ENCODE assay signal across 8 mouse cellular contexts in the genomic region with DNA sequence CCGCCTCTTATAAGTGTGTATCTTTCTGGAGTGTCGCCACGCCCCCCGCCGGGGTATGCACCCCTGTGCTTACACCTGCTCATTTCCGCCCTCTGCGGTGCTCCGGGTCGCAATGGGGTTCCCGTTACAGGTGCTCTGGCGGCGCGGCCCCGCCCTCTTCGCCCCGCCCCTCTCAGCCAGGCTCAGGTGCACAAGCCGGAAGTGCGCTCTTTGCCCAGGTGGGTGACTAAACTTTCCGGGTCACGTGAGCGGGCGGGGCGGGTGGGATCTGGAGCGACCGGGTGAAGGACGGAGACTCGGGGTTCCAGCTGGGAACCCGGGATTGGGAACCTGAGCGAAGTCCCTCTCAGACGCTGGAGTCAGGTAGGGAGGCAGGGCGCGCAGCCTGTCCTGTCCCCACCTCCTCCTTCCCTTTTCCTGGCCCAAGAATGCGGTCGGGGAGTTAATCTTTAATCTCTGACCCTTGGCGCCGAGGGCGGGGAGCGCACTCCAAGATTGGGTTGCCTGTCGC. TPM values are rescaled to one million over a fixed set of nuclear protein-coding genes. Genes with fewer than 3 reads are reported as not detected.
DNase-seq lines count a peak whose midpoint lies in the region; ATAC-seq and TF ChIP-seq lines count a peak whose summit lies in the region.

No protein-coding gene starts in this region.

- TF ChIP-seq CTCF in cerebellum, adult 2 months (IDR thresholded peaks at IDR 0.05; ENCODE audit: borderline replicate concordance, insufficient read depth, low read depth, low read length), result no peak
- TF ChIP-seq CTCF in liver, adult 2 months (IDR thresholded peaks at IDR 0.05; ENCODE audit: low read depth, low read length), result no peak
- TF ChIP-seq CTCF in left cerebral cortex, adult 2 months (IDR thresholded peaks at IDR 0.05), result no peak

- H3K27ac ChIP-seq in cerebellum, adult 2 months (ENCODE audit: insufficient read depth, low read length), result no peak overlapping the region
- H3K27ac ChIP-seq in hindbrain, embryonic 16.5 days (ENCODE audit: low read depth, low read length), result no peak overlapping the region
- H3K27ac ChIP-seq in liver, adult 2 months (replicated peaks; ENCODE audit: insufficient read depth, low read depth, low read length), result peak overlapping the region; percentile 80
- H3K27ac ChIP-seq in neural tube, embryonic 11.5 days (ENCODE audit: low read depth, low read length), result no peak overlapping the region
- H3K27ac ChIP-seq in left cerebral cortex, adult 2 months, result no peak overlapping the region

- ATAC-seq in erythroblast, adult 5-6 weeks (replicated peaks; ENCODE audit: low FRiP score, poor library complexity, severe bottlenecking), result no peak
- ATAC-seq in hindbrain, embryonic 16.5 days, result no peak
- ATAC-seq in neural tube, embryonic 11.5 days (ENCODE audit: insufficient read depth, low FRiP score, low TSS enrichment), result no peak

- peaks cover 3% of the 10 kb centered on the region; the same call in 1 of the 2 replicates for H3K36me3 ChIP-seq in erythroblast, embryonic 14.5 days (ENCODE audit: control insufficient read depth)
- H3K36me3 ChIP-seq in hindbrain, embryonic 16.5 days (ENCODE audit: control insufficient read depth, insufficient read depth, low read length), result no peaks in the 10 kb centered on the region
- no peaks in the 10 kb centered on the region; the same call in 1 of the 2 replicates for H3K36me3 ChIP-seq in liver, adult 2 months (ENCODE audit: control insufficient read depth, insufficient read depth, low read length)
- H3K36me3 ChIP-seq in neural tube, embryonic 11.5 days (ENCODE audit: control insufficient read depth, insufficient read depth, low read length), result no peaks in the 10 kb centered on the region

- peaks cover 44% of the 10 kb centered on the region for H3K4me1 ChIP-seq in erythroblast, embryonic 14.5 days (ENCODE audit: control insufficient read depth)
- H3K4me1 ChIP-seq in cerebellum, adult 2 months (ENCODE audit: control insufficient read depth, insufficient read depth, low read length), result peaks cover 9% of the 10 kb centered on the region
- peaks cover 24% of the 10 kb centered on the region for H3K4me1 ChIP-seq in hindbrain, embryonic 16.5 days (ENCODE audit: control insufficient read depth, insufficient read depth, low read depth, low read length)
- peaks cover 14% of the 10 kb centered on the region for H3K4me1 ChIP-seq in liver, adult 2 months (ENCODE audit: control insufficient read depth, insufficient read depth, low read length)
- 0 out of 2 replicates have a peak, but pooled peaks cover 3% of the 10 kb centered on the region for H3K4me1 ChIP-seq in neural tube, embryonic 11.5 days (ENCODE audit: control insufficient read depth, insufficient read depth, low read length)

- H3K4me2 ChIP-seq in hindbrain, embryonic 16.5 days (ENCODE audit: low read length), result peak overlapping the region; percentile 71
- peak overlapping the region; percentile 16; the same call in 1 of the 2 replicates for H3K4me2 ChIP-seq in neural tube, embryonic 11.5 days (ENCODE audit: low read depth)

- peak; percentile 53 to 55 for DNase-seq in cerebellum, adult 2 months
- DNase-seq in liver, adult 2 months (ENCODE audit: extremely low read depth, low read depth, low spot score), result peak; percentile 74
- DNase-seq in neural tube, embryonic 11.5 days (ENCODE audit: low spot score), result no peak
- no peak for DNase-seq in left cerebral cortex, adult 2 months (ENCODE audit: extremely low spot score in 1 of 2, low spot score in 2 of 2)
- DNase-seq in adrenal gland, adult 8-10 months, result no peak

- WGBS in cerebellum, adult 2 months, result under 1% methylated on average over 39 of the region's 39 CpGs
- under 1% methylated on average over 37 of the region's 39 CpGs for WGBS in hindbrain, embryonic 16.5 days
- WGBS in liver, adult 2 months, result under 1% methylated on average over 39 of the region's 39 CpGs
- WGBS in neural tube, embryonic 11.5 days, result 1% methylated on average over 34 of the region's 39 CpGs

- H3K9ac ChIP-seq in hindbrain, embryonic 16.5 days (ENCODE audit: low read depth, low read length), result peak overlapping the region; percentile 25; the same call in 1 of the 2 replicates
- H3K9ac ChIP-seq in liver, adult 2 months (ENCODE audit: low read depth, low read length), result peak overlapping the region; percentile 83
- no peak overlapping the region for H3K9ac ChIP-seq in neural tube, embryonic 11.5 days (ENCODE audit: low read length)

- no peak for TF ChIP-seq POLR2A in cerebellum, adult 2 months (IDR thresholded peaks at IDR 0.05; ENCODE audit: borderline replicate concordance, insufficient read depth, low read length)
- TF ChIP-seq POLR2A in liver, adult 2 months (IDR thresholded peaks at IDR 0.05; ENCODE audit: extremely low read depth, insufficient read depth, low read length), result 0 out of 2 replicates have a peak, but pooled peaks have one; percentile 19

- peak overlapping the region; percentile 48 for H3K4me3 ChIP-seq in erythroblast, embryonic 14.5 days (replicated peaks)
- peak overlapping the region; percentile 48 for H3K4me3 ChIP-seq in cerebellum, adult 2 months (replicated peaks; ENCODE audit: insufficient read depth, low read depth, low read length)
- H3K4me3 ChIP-seq in hindbrain, embryonic 16.5 days (ENCODE audit: low read length), result peak overlapping the region; percentile 43
- H3K4me3 ChIP-seq in liver, adult 2 months (ENCODE audit: insufficient read depth, low read depth, low read length), result peak overlapping the region; percentile 78
- peak overlapping the region; percentile 6; the same call in 1 of the 2 replicates for H3K4me3 ChIP-seq in neural tube, embryonic 11.5 days (ENCODE audit: low read depth, low read length)
- no peak overlapping the region for H3K4me3 ChIP-seq in left cerebral cortex, adult 2 months

- H3K27me3 ChIP-seq in erythroblast, embryonic 14.5 days (ENCODE audit: control insufficient read depth), result peaks cover 78% of the 10 kb centered on the region
- no peaks in the 10 kb centered on the region for H3K27me3 ChIP-seq in cerebellum, adult 2 months (ENCODE audit: control insufficient read depth, insufficient read depth, low read length)
- peaks cover 20% of the 10 kb centered on the region for H3K27me3 ChIP-seq in hindbrain, embryonic 16.5 days (replicated peaks; ENCODE audit: control insufficient read depth, insufficient read depth, low read length)
- H3K27me3 ChIP-seq in liver, adult 2 months (ENCODE audit: control insufficient read depth, insufficient read depth, low read length), result no peaks in the 10 kb centered on the region
- peaks cover 28% of the 10 kb centered on the region for H3K27me3 ChIP-seq in neural tube, embryonic 11.5 days (ENCODE audit: control insufficient read depth, insufficient read depth, low read length)

- H3K79me2 ChIP-seq in liver, adult 2 months (ENCODE audit: control insufficient read depth, insufficient read depth, low read length), result peaks cover 4% of the 10 kb centered on the region; the same call in 1 of the 2 replicates

- H3K9me3 ChIP-seq in erythroblast, embryonic 14.5 days (ENCODE audit: control insufficient read depth, low read length), result no peaks in the 10 kb centered on the region; the same call in 1 of the 2 replicates
- H3K9me3 ChIP-seq in hindbrain, embryonic 16.5 days (ENCODE audit: control insufficient read depth, low read length), result no peaks in the 10 kb centered on the region
- H3K9me3 ChIP-seq in neural tube, embryonic 11.5 days (ENCODE audit: control insufficient read depth, low read length), result no peaks in the 10 kb centered on the region

- intact Hi-C loops in left cerebral cortex, adult 2 months (cut with DNase I), result no loop called here

RNA-seq across cellular contexts. Expression of a gene that starts 2.4 kb away (rescaled TPM):
- 0.21 and 0.26 TPM in 2 replicates for polyA plus RNA-seq in erythroblast, embryonic 14.5 days (2012)
- 2.9 and 3.3 TPM in 2 replicates for total RNA-seq in erythroblast, adult 5-6 weeks (2015; ENCODE audit: low replicate concordance)
- total RNA-seq in erythroblast, adult 5-6 weeks (2017; ENCODE audit: low replicate concordance), result 1.2 and 4.7 TPM in 2 replicates
- polyA plus RNA-seq in cerebellum, adult 2 months (2012; rRNA removed), result 178 and 211 TPM in 2 replicates
- 43.2 and 44.7 TPM in 2 replicates for polyA plus RNA-seq in hindbrain, embryonic 16.5 days (2015; fragmentation: Nextera tagmentation; extraction: Ambion mirVana)
- 54.9 and 94.6 TPM in 2 replicates for total RNA-seq in liver, adult 2 months (2014; rRNA removed)
- polyA plus RNA-seq in liver, adult 2 months (2012; rRNA removed), result 212 and 255 TPM in 2 replicates
- polyA plus RNA-seq in neural tube, embryonic 11.5 days (2014; fragmentation: Nextera tagmentation; extraction: Ambion mirVana), result 16.8 and 18.5 TPM in 2 replicates
- total RNA-seq in left cerebral cortex, adult 2 months (2021), result 100 to 1,000 TPM; 322 to 366 TPM
- 100 to 1,000 TPM in 2 of 4 experiments, 10 to 100 TPM in 2; 66.5 to 128 (median 97.6) TPM for total RNA-seq in adrenal gland, adult 8-10 months (2022)

RNA-seq across cellular contexts. Expression of a gene that starts 3.2 kb away (rescaled TPM):
- 0.05 TPM in 2 replicates for polyA plus RNA-seq in erythroblast, embryonic 14.5 days (2012)
- total RNA-seq in erythroblast, adult 5-6 weeks (2015; ENCODE audit: low replicate concordance), result not detected in 2 replicates
- total RNA-seq in erythroblast, adult 5-6 weeks (2017; ENCODE audit: low replicate concordance), result not detected in 2 replicates
- polyA plus RNA-seq in cerebellum, adult 2 months (2012; rRNA removed), result 2.8 and 3.3 TPM in 2 replicates
- 5.1 and 6.3 TPM in 2 replicates for polyA plus RNA-seq in hindbrain, embryonic 16.5 days (2015; fragmentation: Nextera tagmentation; extraction: Ambion mirVana)
- total RNA-seq in liver, adult 2 months (2014; rRNA removed), result 21.9 and 27.7 TPM in 2 replicates
- polyA plus RNA-seq in liver, adult 2 months (2012; rRNA removed), result 45.6 and 57.7 TPM in 2 replicates
- 1.2 and 1.9 TPM in 2 replicates for polyA plus RNA-seq in neural tube, embryonic 11.5 days (2014; fragmentation: Nextera tagmentation; extraction: Ambion mirVana)
- total RNA-seq in left cerebral cortex, adult 2 months (2021), result under 1 TPM in 1 of 2 experiments, not detected in 1; 0.77 TPM
- total RNA-seq in adrenal gland, adult 8-10 months (2022), result 1 to 10 TPM in 3 of 4 experiments, under 1 TPM in 1; 0.70 to 4.4 (median 2.2) TPM

RNA-seq across cellular contexts. Expression of a gene that starts 16.2 kb away (rescaled TPM):
- polyA plus RNA-seq in erythroblast, embryonic 14.5 days (2012), result 0.03 and 0.09 TPM in 2 replicates
- 16.7 and 25.0 TPM in 2 replicates for total RNA-seq in erythroblast, adult 5-6 weeks (2015; ENCODE audit: low replicate concordance)
- 2.4 and 7.2 TPM in 2 replicates for total RNA-seq in erythroblast, adult 5-6 weeks (2017; ENCODE audit: low replicate concordance)
- polyA plus RNA-seq in cerebellum, adult 2 months (2012; rRNA removed), result 1.1 and 2.1 TPM in 2 replicates
- polyA plus RNA-seq in hindbrain, embryonic 16.5 days (2015; fragmentation: Nextera tagmentation; extraction: Ambion mirVana), result 3.8 and 4.7 TPM in 2 replicates
- 0.54 and 0.92 TPM in 2 replicates for total RNA-seq in liver, adult 2 months (2014; rRNA removed)
- 1.2 and 1.6 TPM in 2 replicates for polyA plus RNA-seq in liver, adult 2 months (2012; rRNA removed)
- 2.8 and 2.9 TPM in 2 replicates for polyA plus RNA-seq in neural tube, embryonic 11.5 days (2014; fragmentation: Nextera tagmentation; extraction: Ambion mirVana)
- total RNA-seq in left cerebral cortex, adult 2 months (2021), result 1 to 10 TPM; 1.0 to 1.5 TPM
- 1 to 10 TPM; 1.5 to 4.3 (median 2.5) TPM for total RNA-seq in adrenal gland, adult 8-10 months (2022)

RNA-seq across cellular contexts. Expression of a gene that starts 20.6 kb away (rescaled TPM):
- polyA plus RNA-seq in erythroblast, embryonic 14.5 days (2012), result not detected in 2 replicates
- not detected in 2 replicates for total RNA-seq in erythroblast, adult 5-6 weeks (2015; ENCODE audit: low replicate concordance)
- total RNA-seq in erythroblast, adult 5-6 weeks (2017; ENCODE audit: low replicate concordance), result not detected in 2 replicates
- 0.17 and 0.29 TPM in 2 replicates for polyA plus RNA-seq in cerebellum, adult 2 months (2012; rRNA removed)
- polyA plus RNA-seq in hindbrain, embryonic 16.5 days (2015; fragmentation: Nextera tagmentation; extraction: Ambion mirVana), result not detected in 2 replicates
- not detected in 2 replicates for total RNA-seq in liver, adult 2 months (2014; rRNA removed)
- not detected in 2 replicates for polyA plus RNA-seq in liver, adult 2 months (2012; rRNA removed)
- 0.20 TPM in 1 of 2 replicates, not detected in the other for polyA plus RNA-seq in neural tube, embryonic 11.5 days (2014; fragmentation: Nextera tagmentation; extraction: Ambion mirVana)
- total RNA-seq in left cerebral cortex, adult 2 months (2021), result not detected
- total RNA-seq in adrenal gland, adult 8-10 months (2022), result under 1 TPM in 1 of 4 experiments, not detected in 3; 0.38 TPM

RNA-seq across cellular contexts. Expression of a gene that starts 25.5 kb away (rescaled TPM):
- polyA plus RNA-seq in erythroblast, embryonic 14.5 days (2012), result not detected in 2 replicates
- total RNA-seq in erythroblast, adult 5-6 weeks (2015; ENCODE audit: low replicate concordance), result not detected in 2 replicates
- total RNA-seq in erythroblast, adult 5-6 weeks (2017; ENCODE audit: low replicate concordance), result 0.14 TPM in 1 of 2 replicates, not detected in the other
- 1,121 and 1,177 TPM in 2 replicates for polyA plus RNA-seq in cerebellum, adult 2 months (2012; rRNA removed)
- 362 and 407 TPM in 2 replicates for polyA plus RNA-seq in hindbrain, embryonic 16.5 days (2015; fragmentation: Nextera tagmentation; extraction: Ambion mirVana)
- 0.18 and 0.27 TPM in 2 replicates for total RNA-seq in liver, adult 2 months (2014; rRNA removed)
- polyA plus RNA-seq in liver, adult 2 months (2012; rRNA removed), result 0.16 and 0.24 TPM in 2 replicates
- polyA plus RNA-seq in neural tube, embryonic 11.5 days (2014; fragmentation: Nextera tagmentation; extraction: Ambion mirVana), result 200 and 229 TPM in 2 replicates
- total RNA-seq in left cerebral cortex, adult 2 months (2021), result 100 to 1,000 TPM; 584 to 587 TPM
- total RNA-seq in adrenal gland, adult 8-10 months (2022), result 1 to 10 TPM; 4.4 to 6.8 (median 6.6) TPM

Comparison
In these comparisons a context has a peak if more than half of its experiments do, and no peak if none do; other contexts are left out.
1. DNase-seq: peak in cerebellum, adult 2 months (2 of 2) and liver, adult 2 months (single experiment); none in neural tube, embryonic 11.5 days (single experiment), left cerebral cortex, adult 2 months (0 of 2) and adrenal gland, adult 8-10 months (single experiment).
2. RNA of a gene that starts 2.4 kb away (polyA plus RNA-seq): 212 to 255 TPM in liver, adult 2 months, 178 to 211 TPM in cerebellum, adult 2 months, 43.2 to 44.7 TPM in hindbrain, embryonic 16.5 days and 16.8 to 18.5 TPM in neural tube, embryonic 11.5 days; 0.21 to 0.26 TPM in erythroblast, embryonic 14.5 days; every median in the first group is over 10 times any median in the second.